Mouse (Mus musculus) cortical plate, adult 2 months (tissue): ENCODE results near the gene Bfar. TPM values are rescaled to one million over a fixed set of nuclear protein-coding genes. Genes with fewer than 3 reads are reported as not detected.
"Not testable (repeated sequence)": the region's sequence is repeated elsewhere in the genome, so short reads cannot be mapped to it uniquely, and the experiment has no call there.

Source experiments
- H3K27ac ChIP-seq: fragments of 200-500 bp; 2 replicates; pipeline ENCODE4 v1.5.1; 2012; ENCODE audit warnings: low read length, control low read depth, inconsistent platforms; ENCODE audit not compliant: insufficient read depth
- H3K4me1 ChIP-seq: fragments of 200-500 bp; 2 replicates; pipeline ENCODE4 v1.6.1; 2011; ENCODE audit warnings: low read length; ENCODE audit not compliant: control insufficient read depth, insufficient read depth
- H3K4me3 ChIP-seq: fragments of 200-500 bp; 2 replicates; pipeline ENCODE4 v1.5.1; 2011; ENCODE audit warnings: mild to moderate bottlenecking, low read length, control low read depth; ENCODE audit not compliant: insufficient read depth
- CTCF ChIP-seq: fragments of 200-500 bp; IDR thresholded peaks from 2 replicates; pipeline ENCODE4 v1.5.1; 2011; ENCODE audit warnings: mild to moderate bottlenecking, control low read depth, low read length; ENCODE audit not compliant: insufficient read depth; ENCODE audit errors: extremely low read depth
- POLR2A ChIP-seq: fragments of 200-500 bp; IDR thresholded peaks from 2 replicates; pipeline ENCODE4 v1.6.1; 2011; ENCODE audit warnings: mild to moderate bottlenecking, low read length, control low read depth; ENCODE audit not compliant: insufficient read depth; ENCODE audit errors: extremely low read depth
- polyA plus RNA-seq: library from polyadenylated mRNA; depleted of rRNA; stranded (reverse); fragments of >200 nt; gene quantifications from 2 replicates; pipeline ENCODE4 v1.2.3, GENCODE M21; 2012

Gene Bfar
- polyA plus RNA-seq, 1 experiment = 35.7 TPM

- Histone ChIP-seq H3K4me3 (no peak overlapping the region), H3K27ac (no peak overlapping the region), H3K4me1 (no peaks in the 10 kb centered on the region)
- no peak for TF ChIP-seq POLR2A
- no peak for TF ChIP-seq CTCF
These were observed 43.3 kb downstream of the Bfar start for GRCm38 (mm10) chr16:13714910-13715309.

GRCm38 (mm10) chr16:13716821-13717553 lies 45.3 kb downstream of the Bfar start:
- Histone ChIP-seq H3K4me1 (no peaks in the 10 kb centered on the region), H3K4me3 (no peak overlapping the region), H3K27ac (no peak overlapping the region)
- TF ChIP-seq CTCF (no peak), POLR2A (no peak)

GRCm38 (mm10) chr16:13722937-13723336 lies 51.3 kb downstream of the Bfar start:
- no peak overlapping the region for H3K27ac ChIP-seq
- TF ChIP-seq CTCF = no peak
- TF ChIP-seq POLR2A = no peak
- H3K4me1 ChIP-seq = no peaks in the 10 kb centered on the region
- no peak overlapping the region for H3K4me3 ChIP-seq

GRCm38 (mm10) chr16:13727811-13728335 lies 56.2 kb downstream of the Bfar start:
- Histone ChIP-seq H3K4me1 (no peaks in the 10 kb centered on the region), H3K27ac (no peak overlapping the region), H3K4me3 (no peak overlapping the region)
- no peak for TF ChIP-seq CTCF
- TF ChIP-seq POLR2A = no peak

- Histone ChIP-seq H3K4me1 (no peaks in the 10 kb centered on the region), H3K27ac (no peak overlapping the region), H3K4me3 (no peak overlapping the region)
- TF ChIP-seq POLR2A = no peak
- no peak for TF ChIP-seq CTCF
These were observed 57.8 kb downstream of the Bfar start for GRCm38 (mm10) chr16:13729428-13729827.

- TF ChIP-seq POLR2A (no peak), CTCF (no peak)
- Histone ChIP-seq H3K4me3 (no peak within 1 kb of the TSS), H3K4me1 (no peaks in the 10 kb centered on the region), H3K27ac (no peak within 1 kb of the TSS)
These were observed 58.9 kb downstream of the Bfar start, which contains the start of gene Pla2g10 for GRCm38 (mm10) chr16:13730285-13731255. TSS of gene Pla2g10 (minus strand) at chr16:13730983.

- Histone ChIP-seq H3K27ac (no peak overlapping the region), H3K4me1 (no peaks in the 10 kb centered on the region), H3K4me3 (no peak overlapping the region)
- TF ChIP-seq POLR2A = no peak
- TF ChIP-seq CTCF = no peak
These were observed 61.1 kb downstream of the Bfar start for GRCm38 (mm10) chr16:13732786-13733185.

GRCm38 (mm10) chr16:13733518-13734137 lies 62.0 kb downstream of the Bfar start:
- no peak overlapping the region for H3K27ac ChIP-seq
- H3K4me3 ChIP-seq = no peak overlapping the region
- TF ChIP-seq POLR2A (no peak), CTCF (peak; percentile 72)
- H3K4me1 ChIP-seq = no peaks in the 10 kb centered on the region

- H3K27ac ChIP-seq = no peak overlapping the region
- TF ChIP-seq CTCF (no peak), POLR2A (no peak)
- no peak overlapping the region for H3K4me3 ChIP-seq
- no peaks in the 10 kb centered on the region for H3K4me1 ChIP-seq
These were observed 64.3 kb downstream of the Bfar start for GRCm38 (mm10) chr16:13735977-13736376.

- not testable (repeated sequence) for H3K4me1 ChIP-seq, H3K27ac ChIP-seq, H3K4me3 ChIP-seq
These were observed 67.4 kb downstream of the Bfar start for GRCm38 (mm10) chr16:13739044-13739443.
